Mouse (Mus musculus) embryonic fibroblast, embryonic 13.5 days (primary cell): ENCODE data around the gene Gm42791.

Experiments used
- CTCF ChIP-seq: IDR thresholded peaks from 2 replicates; pipeline ENCODE4 v1.5.1; 2011; ENCODE audit warnings: mild to moderate bottlenecking, control low read depth, low read length, moderate library complexity, borderline replicate concordance; ENCODE audit not compliant: insufficient read depth
- POLR2A ChIP-seq: IDR thresholded peaks from 2 replicates; pipeline ENCODE4 v1.6.1; 2011; ENCODE audit warnings: low read depth, mild to moderate bottlenecking, control low read depth, low read length, moderate library complexity

DNA sequence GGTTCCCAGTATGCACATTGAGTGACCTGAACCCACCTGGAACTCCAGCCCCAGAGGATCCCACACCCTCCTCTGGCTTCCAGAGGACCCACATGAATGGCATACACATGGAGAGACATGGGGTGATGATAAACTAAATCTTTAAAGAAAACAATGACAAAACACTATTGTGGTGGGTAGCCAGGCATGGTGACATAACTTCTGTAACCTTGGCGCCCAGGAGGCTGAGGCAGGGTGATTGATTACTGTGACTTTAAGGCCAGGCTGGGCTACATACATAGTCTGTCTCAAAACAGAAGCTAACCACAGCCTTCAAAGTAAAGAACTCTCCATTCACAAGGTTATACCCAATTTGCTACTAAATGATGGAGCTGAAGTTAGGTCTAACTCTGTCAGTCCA is 30.7 kb downstream of the Gm42791 start:
- TF ChIP-seq CTCF, result no peak
- no peak for TF ChIP-seq POLR2A
